Comparison of ENCODE assay signal across 22 mouse cellular contexts in the genomic region with DNA sequence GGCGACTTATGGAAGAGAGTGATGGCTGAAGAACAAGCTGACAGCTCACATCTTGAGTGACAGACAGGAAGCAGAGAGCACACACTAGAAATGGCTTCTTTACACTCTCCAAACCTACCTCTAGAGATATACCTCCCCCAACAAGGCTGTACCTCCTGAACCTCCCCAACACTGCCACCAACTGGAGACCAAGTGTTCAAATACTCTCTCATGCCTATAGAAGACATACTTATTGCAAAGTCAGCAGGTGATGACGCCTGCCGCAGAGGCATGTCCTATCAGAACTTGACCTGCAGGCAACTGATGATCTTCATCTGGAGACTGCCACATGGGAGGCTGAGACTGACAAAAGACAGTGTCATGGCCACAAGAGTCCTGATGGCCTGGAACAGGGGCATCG.
"Had no signal": no experiment of that assay in that cellular context is flagged by ENCODE, and none has a peak within 500 bp of the region (broad histone marks: within the 10 kb centered on the region; RNA-seq: fewer than 3 reads in every experiment).

No protein-coding gene starts in this region.

- H3K27me3 ChIP-seq: limb, embryonic 15.5 days; lung, embryonic 15.5 days; midbrain, embryonic 13.5 days; neural tube, embryonic 12.5 days; neural tube, embryonic 15.5 days; stomach, embryonic 15.5 days had no signal

- H3K4me1 ChIP-seq: lung, embryonic 15.5 days; midbrain, embryonic 13.5 days; neural tube, embryonic 12.5 days; stomach, embryonic 15.5 days had no signal

- H3K9me3 ChIP-seq: limb, embryonic 15.5 days; lung, embryonic 15.5 days; midbrain, embryonic 13.5 days; neural tube, embryonic 12.5 days; neural tube, embryonic 15.5 days; stomach, embryonic 15.5 days had no signal

- H3K9ac ChIP-seq: limb, embryonic 12.5 days; limb, embryonic 15.5 days; liver, embryonic 14.5 days; liver, postnatal 0 days; lung, embryonic 15.5 days; midbrain, embryonic 13.5 days; neural tube, embryonic 12.5 days; neural tube, embryonic 15.5 days; stomach, embryonic 15.5 days had no signal

- H3K4me2 ChIP-seq: limb, embryonic 12.5 days; limb, embryonic 15.5 days; liver, embryonic 11.5 days; lung, embryonic 15.5 days; midbrain, embryonic 13.5 days; neural tube, embryonic 12.5 days; neural tube, embryonic 15.5 days; stomach, embryonic 15.5 days had no signal

- H3K36me3 ChIP-seq: limb, embryonic 12.5 days; limb, embryonic 15.5 days; lung, embryonic 15.5 days; midbrain, embryonic 10.5 days; midbrain, embryonic 13.5 days; neural tube, embryonic 12.5 days; neural tube, embryonic 15.5 days; stomach, embryonic 15.5 days had no signal

- DNase-seq: kidney, adult 18-20 months; kidney, postnatal 25 days; left cerebral cortex, postnatal 4 days; liver, postnatal 0 days; lung, postnatal 14 days; lung, postnatal 4 days; right cerebral cortex, adult 18-20 months; right cerebral cortex, postnatal 14 days; right cerebral cortex, postnatal 4 days; thymus, postnatal 25 days had no signal

- H3K4me3 ChIP-seq: limb, embryonic 12.5 days; limb, embryonic 15.5 days; lung, embryonic 15.5 days; midbrain, embryonic 10.5 days; midbrain, embryonic 13.5 days; neural tube, embryonic 12.5 days; neural tube, embryonic 15.5 days; stomach, embryonic 15.5 days had no signal

- ATAC-seq: intestine, embryonic 16.5 days; liver, postnatal 0 days; midbrain, embryonic 13.5 days had no signal

- H3K27ac ChIP-seq: kidney, postnatal 0 days; limb, embryonic 12.5 days; limb, embryonic 15.5 days; liver, embryonic 14.5 days; lung, embryonic 15.5 days; midbrain, embryonic 10.5 days; midbrain, embryonic 13.5 days; neural tube, embryonic 12.5 days; neural tube, embryonic 15.5 days; stomach, embryonic 15.5 days had no signal
